Mouse (Mus musculus): ENCODE measurements at regions not wholly inside any gene's neighbourhood (a gene's known extent, or its start where the extent isn't known, plus 50 kb on each side); places are given as distances from the start of the nearest gene placed in this dataset.
"Not testable (repeated sequence)": the region's sequence is repeated elsewhere in the genome, so short reads cannot be mapped to it uniquely, and the experiment has no call there.

DNA sequence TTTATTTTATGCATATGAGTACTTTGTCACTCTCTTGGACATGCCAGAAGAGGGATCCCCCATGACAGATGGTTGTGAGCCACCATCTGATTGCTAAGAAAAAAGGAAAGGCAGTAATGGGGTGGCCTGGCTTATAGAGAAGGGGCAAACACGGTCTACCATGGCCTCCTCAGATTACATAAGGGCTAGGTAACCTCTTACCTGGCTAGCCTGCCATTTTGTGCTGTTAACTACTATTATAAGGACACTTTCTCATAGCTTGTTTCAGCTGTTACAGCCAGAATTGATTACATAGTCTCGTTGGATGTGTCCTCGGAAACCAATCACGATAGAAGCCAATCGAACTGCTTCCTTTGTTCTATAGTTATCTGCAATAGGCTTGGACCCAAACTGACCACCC, 60.9 kb upstream of the Gm14496 start:
- DNase-seq (ENCODE audit: low spot score in 2 of 2) = no peak

DNA sequence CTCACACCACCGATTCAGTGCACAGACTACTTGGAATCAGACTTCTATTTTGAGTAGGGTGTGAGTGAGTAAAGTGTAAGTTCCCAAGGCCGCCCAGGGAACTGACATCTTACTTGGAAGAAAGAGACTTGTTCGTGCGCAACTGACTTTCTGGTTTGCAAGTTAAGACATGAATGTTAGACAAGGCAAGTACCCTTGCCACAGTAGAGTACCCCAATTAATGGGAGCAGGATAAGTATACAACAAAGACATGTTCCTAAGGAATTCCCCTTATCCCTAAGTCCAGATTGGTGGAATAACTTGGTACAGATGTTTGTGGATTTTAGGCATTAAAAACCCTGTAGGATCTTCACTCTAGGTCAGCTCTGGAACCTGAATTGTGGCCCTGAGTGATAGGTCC, 60.4 kb upstream of the Gm14496 start:
- not testable (repeated sequence) for DNase-seq (ENCODE audit: low spot score in 2 of 2)

GRCm38 (mm10) chr2:181931077-181931815, 59.7 kb upstream of the Gm14496 start:
- peak in 1 of 2 experiments; percentile 26 for DNase-seq (ENCODE audit: low spot score in 2 of 2)

DNA sequence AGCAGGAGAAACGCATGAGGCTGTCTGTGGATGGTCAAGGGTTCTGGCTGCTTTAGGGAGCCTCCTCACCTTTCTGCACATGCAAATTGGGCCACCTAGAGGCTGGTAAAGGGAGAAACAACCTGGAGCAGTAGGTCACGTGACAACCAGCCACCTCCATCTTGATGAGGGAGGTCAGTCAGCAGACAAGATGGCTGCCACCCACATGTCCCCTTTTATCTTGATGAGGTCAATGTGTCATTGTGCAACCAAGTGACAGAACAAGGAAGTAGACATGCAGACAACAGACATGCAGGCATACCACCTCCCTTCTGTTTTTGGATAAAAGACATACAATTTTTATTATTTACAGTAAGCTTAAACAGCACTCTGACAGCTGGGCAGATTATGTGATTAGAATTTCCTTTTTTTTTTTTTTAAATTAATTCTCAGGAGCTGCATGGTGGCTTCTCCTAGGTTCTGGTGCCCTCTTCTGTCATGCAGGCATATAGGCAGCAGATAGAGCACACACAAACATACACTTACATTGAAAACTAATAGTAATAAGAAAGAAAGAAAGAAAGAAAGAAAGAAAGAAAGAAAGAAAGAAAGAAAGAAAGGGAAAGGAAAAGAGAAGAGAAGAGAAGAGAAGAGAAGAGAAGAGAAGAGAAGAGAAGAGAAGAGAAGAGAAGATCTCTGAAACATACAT, 58.9 kb upstream of the Gm14496 start:
- DNase-seq (ENCODE audit: low spot score in 2 of 2) = no peak
